Mouse (Mus musculus): ENCODE results near the gene Sv2c.
"Not testable (repeated sequence)": the region's sequence is repeated elsewhere in the genome, so short reads cannot be mapped to it uniquely, and the experiment has no call there.

The Sv2c gene

GRCm38 (mm10) chr13:96045396-96045795 is 87.0 kb downstream of the Sv2c start:
- DNase-seq, result no peak

DNA sequence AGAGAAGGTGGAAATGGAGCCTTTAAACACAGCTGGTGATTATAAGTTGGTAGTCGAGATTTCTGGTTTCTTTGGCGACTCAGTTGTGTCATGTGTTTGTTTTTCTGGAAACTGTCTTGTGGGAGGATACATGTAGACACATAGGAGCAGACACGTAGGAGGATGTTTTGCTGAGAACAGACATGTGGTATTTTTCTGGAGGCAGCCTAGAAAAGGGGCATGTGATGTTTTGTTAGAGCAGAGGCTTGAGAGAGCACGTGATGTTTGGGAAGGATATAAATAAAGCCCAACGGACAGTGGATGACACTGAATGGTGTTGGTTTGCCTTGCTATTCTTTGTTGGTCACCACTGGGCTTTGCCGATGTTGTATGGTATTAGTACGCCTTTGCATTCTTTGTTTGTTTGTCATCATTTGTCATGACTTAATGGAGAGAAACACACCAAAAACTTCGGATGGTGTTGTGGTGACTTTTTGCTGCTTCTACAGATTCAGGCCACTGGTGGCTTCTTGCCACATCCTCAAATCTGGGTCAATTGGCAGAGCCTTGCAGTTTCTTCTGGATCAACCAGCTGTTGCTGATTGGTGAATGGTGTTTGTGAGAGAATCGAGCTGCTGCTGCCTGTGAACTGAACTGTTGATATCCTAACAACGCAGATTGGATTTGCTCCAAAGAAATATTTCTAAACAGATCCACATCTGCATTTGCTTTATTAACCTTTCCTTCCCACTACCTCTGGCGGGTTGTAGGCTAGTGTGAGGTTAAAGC is 91.9 kb downstream of the Sv2c start:
- peak; percentile 22 to 55 for DNase-seq

DNA sequence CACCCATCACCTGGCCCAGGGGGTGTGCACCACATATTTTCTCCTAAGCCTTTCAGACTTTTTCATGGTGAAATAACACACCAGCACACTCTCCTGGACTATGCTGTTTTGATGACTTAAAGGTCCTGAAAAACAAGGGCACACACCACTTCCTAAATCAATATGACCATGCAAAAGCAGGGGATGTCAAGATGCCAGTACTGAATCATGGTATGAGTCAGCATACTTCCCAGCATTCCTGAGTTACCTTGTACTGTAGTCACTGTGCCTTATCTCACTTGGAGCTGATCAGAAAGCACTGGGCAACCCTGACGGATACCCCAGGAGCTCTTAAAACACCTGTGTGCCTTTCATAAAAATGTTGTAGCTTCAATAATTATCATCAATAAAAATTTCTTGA is 92.8 kb downstream of the Sv2c start:
- DNase-seq, result no peak

DNA sequence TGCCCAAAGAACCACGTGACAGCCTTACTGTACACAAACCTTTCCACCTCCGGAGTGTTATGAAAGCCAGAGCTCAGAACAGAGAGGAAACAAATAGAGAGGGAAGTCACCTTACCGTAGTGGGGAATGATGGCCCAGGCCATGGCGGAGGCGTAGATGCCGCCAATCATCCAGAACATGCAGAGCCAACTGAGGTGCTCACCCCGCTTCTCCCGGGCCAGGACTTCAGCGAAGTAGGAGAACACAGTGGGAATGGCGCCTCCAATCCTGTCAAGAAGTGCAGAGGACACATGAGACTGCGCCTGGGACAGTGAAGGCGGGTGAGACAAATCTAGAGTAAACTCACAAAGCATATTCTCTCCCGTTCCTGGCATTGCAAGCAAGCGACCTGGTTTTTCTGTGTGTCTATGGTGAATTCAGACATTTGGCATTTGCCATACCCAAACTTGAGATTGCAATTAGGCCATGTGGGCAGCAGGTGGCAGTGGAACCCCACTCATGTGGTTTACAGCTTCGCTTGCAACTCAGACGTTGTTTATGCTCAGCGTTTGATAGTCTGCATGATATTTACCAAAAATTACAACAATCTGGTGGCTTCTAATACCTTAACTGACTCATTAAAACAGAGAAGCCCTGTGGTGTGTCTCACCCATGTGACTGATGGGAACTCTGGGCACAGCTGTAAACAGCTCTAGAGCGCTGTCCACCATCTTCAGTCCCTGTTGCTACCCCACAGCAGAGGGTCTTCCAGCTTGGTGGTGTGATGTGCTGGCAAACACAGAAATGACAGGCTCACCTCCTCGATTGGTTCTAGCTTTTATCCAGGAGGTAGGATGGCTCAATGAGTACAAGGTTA is 101.8 kb downstream of the Sv2c start:
- DNase-seq, result peak in 1 of 2 experiments; percentile 51

- no peak for DNase-seq
These were observed 108.5 kb downstream of the Sv2c start for GRCm38 (mm10) chr13:96023858-96024257.

DNA sequence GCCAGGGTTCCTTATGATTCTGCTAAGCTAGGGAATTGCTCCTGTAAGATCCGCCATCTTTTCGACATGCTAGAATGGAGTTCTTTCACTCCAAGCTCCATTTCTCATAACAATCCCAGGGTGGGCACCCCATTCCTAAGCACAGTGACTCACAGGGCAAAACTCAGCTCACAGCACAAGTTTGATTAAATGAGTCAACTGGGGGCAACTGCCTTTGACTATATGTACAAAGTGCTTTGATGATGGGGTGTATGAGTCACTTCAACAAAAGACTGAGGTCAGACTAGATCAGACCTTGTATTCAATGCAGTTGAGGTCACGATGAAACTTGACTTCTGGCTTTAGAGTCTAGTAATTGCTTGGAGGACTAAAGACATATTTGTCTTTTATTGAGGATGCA is 116.9 kb downstream of the Sv2c start:
- no peak for DNase-seq

DNA sequence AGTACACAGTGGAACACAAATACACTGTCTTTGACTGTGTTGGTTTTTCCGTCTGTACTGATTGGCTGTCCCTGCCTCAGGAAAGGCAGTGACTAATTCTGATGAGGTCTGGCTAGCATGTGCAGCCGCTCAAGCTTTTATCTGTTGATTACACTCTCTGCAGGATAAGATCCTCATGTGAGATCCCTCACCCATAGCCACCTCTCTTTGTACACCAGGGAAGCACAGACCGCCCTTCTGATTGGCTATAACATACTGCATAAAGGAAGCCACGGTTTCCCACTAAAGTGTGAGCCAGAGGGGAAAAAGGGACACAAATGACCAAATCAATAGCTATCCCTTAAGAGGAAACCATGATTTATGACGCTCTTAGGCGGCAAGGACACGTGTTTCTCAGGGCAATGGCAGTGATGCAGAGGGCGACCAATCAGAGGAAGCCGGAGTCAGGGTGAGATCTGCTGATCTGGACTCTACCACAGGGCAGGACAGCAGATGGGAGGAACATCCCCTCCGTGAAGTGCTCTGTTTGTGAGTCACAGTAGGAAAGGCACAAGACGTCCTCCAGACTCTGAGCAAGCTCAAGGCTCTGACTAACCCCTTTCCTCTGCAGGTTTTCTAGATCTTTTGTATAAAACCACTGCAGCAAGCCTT is 121.4 kb downstream of the Sv2c start:
- no peak for DNase-seq

- DNase-seq, result no peak
These were observed 123.4 kb downstream of the Sv2c start for GRCm38 (mm10) chr13:96008975-96009374.

GRCm38 (mm10) chr13:96008154-96008553 is 124.2 kb downstream of the Sv2c start:
- no peak for DNase-seq

GRCm38 (mm10) chr13:96003539-96003938 is 128.8 kb downstream of the Sv2c start:
- no peak for DNase-seq

- no peak for DNase-seq
These were observed 129.9 kb downstream of the Sv2c start for GRCm38 (mm10) chr13:96002475-96002874.

DNA sequence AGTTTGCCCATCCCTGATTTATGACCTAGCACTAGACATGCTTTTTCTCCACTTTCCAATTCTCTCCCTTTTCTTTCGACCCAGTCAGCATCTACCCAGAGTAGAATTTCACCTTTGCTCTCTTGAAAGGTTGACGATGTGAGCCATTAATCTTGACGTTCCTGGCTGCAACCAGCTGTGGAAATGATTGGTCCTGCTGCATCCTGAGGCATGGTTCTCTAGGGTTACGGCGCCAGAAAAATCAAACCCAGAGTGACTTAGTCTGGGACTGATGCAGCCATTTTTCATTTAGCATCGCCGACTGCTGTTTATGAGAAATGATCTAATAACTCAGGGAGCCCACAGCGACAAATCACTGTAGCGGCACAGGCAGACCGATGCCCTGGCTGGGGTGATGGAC is 133.0 kb downstream of the Sv2c start:
- no peak for DNase-seq

GRCm38 (mm10) chr13:95997294-95997693 is 135.1 kb downstream of the Sv2c start:
- DNase-seq, result no peak

GRCm38 (mm10) chr13:95994705-95995703 is 137.4 kb downstream of the Sv2c start:
- peak; percentile 16 to 65 for DNase-seq

- no peak for DNase-seq
These were observed 144.2 kb downstream of the Sv2c start for GRCm38 (mm10) chr13:95988181-95988580.

- DNase-seq, result no peak
These were observed 145.2 kb downstream of the Sv2c start for GRCm38 (mm10) chr13:95987147-95987546.

GRCm38 (mm10) chr13:95986375-95986774 is 146.0 kb downstream of the Sv2c start:
- no peak for DNase-seq

GRCm38 (mm10) chr13:95975225-95975624 is 157.2 kb downstream of the Sv2c start:
- DNase-seq, result no peak

DNA sequence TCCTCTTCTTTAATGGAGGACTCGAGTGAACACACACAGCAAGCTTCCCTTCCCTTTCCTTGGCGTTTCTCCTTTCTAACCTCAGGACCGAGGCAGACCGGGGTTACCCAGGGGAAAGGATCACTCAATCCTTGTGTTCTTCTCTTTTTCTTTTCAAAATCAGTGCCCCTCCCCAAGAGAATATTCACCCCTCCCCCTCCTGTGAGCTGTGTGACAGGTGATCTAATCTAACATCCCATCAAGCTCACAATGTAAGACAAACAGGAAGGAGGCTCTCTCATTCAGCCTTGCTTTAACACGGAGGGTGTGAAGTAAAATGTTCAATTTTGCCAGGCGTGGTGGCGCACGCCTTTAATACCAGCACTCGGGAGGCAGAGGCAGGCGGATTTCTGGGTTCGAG is 158.3 kb downstream of the Sv2c start:
- DNase-seq, result no peak

- peak; percentile 71 to 78 for DNase-seq
These were observed 158.9 kb downstream of the Sv2c start for GRCm38 (mm10) chr13:95973368-95973958.

DNA sequence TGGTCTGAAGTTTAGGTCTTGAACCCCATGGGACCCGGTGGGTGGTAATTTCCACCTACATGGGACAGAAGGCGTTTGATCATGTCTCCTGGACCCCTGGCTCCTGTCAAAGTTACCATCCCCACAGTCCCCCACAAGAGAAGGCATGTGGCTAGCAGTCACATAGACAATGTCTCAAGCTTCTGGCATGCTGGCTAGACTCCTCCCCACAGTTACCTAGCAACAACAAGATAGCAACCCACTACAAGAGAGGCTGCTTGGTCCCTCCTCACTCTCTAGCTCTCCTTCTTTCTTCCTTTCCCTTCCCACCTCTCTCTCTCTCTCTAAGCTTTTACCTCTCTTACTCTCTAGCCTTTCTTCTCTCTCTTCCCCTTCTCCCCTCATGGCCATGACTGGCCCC is 164.3 kb downstream of the Sv2c start:
- DNase-seq, result not testable (repeated sequence)

GRCm38 (mm10) chr13:95966791-95967190 is 165.6 kb downstream of the Sv2c start:
- DNase-seq, result no peak
